Mouse (Mus musculus) 3134 (cell line): ENCODE data around the gene Tns4.

Experiments used
- DNase-seq: peaks from one replicate; pipeline ENCODE4 v3.0.0-alpha.2; 2011; ENCODE audit warnings: low spot score; ENCODE audit not compliant: insufficient read length; ENCODE audit errors: extremely low read depth

The Tns4 gene

DNA sequence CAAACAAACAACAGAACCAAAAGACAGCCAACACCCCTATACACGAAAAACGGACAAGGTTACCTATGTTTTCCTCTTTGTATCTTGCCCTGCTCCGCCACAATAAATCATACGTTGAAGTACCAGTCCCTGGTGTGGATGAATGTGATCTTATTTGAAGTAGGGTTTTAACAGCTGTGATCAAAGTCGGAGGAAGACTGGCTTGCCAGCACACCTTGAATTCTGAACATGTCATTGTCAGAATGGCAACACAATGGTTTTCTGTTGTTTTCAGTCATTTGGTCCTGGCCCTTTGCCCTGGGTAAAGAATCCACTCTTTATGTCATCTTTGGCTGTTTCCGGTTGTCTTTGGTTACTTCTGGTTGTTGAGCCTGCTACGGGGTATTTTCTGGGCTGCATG lies 29.9 kb upstream of the Tns4 start:
- DNase-seq: no peak

DNA sequence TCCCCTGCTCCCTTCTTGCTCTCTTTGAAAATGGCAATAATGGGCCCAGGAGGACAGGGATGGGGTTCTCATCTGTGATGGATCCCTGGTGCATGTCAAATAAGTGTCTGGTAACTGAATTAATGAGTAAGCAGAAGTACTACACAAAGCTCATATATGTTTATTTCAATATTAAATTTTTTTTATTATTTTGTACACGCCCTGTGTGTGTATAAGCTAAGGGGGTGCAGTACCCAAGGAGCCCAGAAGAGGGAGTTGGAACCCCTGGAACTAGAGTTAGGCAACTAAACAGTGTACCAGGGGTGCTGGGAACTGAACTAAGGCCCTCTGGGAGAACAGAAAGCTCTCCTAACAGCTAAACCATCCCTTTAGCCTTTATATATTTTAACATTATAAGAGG lies 29.3 kb upstream of the Tns4 start:
- no peak for DNase-seq

DNA sequence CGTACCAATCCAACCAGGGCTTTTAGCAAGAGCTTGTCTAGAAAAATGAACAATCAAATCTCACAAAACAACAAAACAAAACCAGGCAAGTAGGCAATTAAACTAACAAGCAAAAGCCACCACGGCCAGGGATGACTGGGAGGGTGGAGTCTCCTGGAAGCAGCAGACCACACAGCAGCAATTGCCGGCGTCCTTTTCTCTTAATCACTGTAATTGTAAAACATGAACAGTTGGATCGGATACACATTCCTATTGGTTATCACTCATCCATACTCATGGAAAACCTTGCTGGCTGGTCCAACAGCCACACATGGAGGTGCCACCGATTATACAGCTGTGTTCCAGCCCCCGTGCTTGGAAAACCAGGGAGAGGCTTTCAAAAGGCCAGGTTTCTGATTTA lies 28.8 kb upstream of the Tns4 start:
- no peak for DNase-seq

DNA sequence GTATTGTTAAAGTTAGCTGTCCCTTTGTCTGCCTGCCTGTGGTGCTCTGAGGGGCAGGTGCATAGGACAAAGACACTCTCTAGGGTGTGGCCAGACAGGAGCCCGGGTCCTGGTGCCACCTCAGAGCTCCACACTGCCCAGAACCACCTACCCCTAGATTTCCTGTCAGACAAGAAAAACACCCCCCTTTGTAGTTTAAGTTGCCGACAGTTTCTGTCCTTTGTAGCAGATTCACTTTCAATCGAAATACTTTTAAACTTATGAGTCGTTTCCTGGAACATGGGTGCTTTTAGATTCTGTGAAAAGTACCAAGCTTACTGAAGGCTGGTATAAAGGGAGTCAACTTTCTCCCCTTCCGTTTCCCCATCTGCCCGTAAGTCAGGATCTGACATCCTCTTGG lies 26.8 kb upstream of the Tns4 start:
- no peak for DNase-seq

DNA sequence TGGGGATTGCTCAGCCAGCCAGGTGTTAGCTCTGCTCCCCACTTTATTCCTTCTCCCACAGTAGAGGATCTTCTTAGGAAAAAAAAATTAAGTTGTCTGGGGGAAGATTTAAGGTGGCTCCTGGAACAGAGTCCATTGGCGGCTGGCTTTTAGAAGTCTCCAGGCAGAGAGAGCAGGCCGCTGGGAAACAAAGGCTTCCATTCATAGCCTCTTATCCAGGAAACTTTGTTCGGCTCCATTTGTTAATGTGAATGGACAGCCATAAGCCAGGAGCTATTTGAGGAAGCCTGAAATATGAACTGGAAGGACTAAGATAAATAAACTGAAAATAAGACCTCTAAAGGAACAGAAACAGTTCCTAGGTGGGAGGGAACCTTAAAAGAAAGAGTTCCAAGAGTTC lies 24.0 kb upstream of the Tns4 start:
- no peak for DNase-seq

DNA sequence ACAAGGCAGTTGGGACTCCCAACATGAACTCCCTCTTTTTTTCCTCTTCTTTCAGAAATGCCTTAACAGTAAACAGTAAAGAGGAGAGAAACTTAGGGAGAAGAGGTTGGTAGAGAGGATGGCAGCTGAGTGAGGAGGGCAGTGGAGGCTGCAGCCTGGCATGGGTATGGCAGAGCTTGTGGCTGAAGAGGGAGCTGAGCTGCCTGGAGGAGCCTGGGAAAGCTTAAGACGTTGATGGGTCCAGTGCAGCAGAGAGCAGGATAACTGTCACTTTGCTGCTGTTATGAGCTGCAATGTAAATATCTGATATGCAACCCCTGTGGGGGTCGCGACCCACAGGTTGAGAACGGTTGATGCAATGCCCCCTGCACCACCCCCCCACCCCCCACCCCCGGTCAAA lies 23.6 kb upstream of the Tns4 start:
- no peak for DNase-seq

DNA sequence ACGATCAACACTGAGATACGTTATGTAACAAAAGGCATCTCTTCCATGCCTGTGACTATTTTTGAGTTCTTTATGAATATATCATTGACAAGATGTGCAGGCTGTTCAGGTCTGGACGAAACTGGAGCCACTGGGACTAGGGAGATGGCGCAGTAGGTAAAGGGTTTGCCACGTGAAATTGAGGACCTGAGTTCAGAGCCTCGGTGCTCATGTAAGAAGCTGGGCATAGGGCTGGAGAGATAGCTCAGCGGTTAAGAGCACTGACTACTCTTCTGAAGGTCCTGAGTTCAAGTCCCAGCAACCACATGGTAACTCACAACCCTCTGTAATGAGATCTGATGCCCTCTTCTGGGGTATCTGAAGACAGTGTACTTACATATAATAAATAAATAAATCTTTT lies 22.5 kb upstream of the Tns4 start:
- no peak for DNase-seq

DNA sequence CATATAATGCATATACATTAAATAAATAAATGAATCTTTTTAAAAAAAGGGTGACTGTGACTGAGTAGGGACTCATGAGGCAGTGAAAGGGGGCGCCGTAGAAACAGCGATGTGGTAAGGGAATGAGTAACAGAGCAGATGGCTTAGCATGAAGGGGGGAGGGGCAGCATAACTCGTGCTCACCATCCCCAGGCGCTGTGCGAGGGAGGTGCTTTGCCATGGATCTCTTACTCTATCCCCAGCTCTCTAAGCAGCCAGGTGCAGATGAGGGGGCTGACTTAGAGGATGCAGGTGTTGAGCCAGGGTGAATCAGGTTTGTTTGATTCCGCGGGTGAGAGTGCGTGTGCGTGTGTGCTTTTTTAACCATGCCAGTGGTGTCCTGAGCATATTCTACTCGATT lies 22.0 kb upstream of the Tns4 start:
- no peak for DNase-seq

DNA sequence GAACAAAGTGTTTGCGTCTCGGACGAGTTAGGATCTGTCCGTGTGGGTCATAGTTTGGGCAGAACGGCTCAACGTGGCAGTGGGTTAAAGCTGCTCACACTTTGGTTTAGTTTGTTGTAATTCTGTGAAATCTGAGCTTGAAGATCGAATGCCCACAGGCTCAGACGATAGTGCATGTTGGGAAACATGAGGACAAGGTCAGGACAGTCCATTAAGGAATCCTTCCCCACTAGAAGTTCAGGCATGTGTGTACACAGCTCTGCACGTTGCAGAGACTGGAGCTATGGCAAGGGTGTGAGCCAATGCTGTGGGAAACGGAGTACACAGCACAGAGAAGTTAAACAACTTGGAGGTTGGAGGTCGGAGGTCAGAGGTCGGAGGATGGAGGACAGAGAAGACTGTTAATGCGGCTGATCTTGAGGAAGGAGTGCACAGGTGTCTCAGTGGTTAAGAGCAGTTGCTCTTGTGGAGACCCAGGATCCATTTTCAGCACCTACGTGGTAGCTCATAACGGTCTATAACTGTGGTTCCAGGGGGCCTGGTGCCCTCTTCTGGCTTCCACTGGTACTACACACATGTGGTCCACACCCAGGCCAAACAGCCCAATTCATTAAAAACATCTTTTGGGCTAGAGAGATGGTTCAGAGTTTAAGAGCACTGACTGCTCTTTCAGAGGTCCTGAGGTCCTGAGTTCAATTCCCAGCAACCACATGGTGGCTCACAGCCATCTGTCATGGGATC lies 21.4 kb upstream of the Tns4 start:
- no peak for DNase-seq

DNA sequence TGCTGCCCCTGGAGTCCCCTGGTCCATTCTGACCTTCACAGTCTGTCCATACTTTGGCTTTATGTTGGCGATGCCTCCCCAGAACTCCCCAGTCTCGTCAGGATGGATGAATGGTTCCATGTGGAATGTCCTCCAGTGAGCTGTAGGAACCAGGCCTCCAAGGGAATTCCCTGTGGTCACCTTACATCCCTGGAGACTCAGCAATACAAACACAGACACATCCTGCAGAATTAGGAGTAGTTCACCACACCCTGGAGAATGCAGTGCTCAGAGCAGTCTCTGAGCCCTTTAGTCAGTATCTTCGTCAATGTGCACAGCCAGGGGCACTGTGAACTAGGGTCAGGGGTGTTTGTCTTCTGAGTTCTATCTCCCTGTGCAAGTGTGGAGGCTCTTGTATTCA lies 19.2 kb upstream of the Tns4 start:
- DNase-seq: peak; percentile 72

DNA sequence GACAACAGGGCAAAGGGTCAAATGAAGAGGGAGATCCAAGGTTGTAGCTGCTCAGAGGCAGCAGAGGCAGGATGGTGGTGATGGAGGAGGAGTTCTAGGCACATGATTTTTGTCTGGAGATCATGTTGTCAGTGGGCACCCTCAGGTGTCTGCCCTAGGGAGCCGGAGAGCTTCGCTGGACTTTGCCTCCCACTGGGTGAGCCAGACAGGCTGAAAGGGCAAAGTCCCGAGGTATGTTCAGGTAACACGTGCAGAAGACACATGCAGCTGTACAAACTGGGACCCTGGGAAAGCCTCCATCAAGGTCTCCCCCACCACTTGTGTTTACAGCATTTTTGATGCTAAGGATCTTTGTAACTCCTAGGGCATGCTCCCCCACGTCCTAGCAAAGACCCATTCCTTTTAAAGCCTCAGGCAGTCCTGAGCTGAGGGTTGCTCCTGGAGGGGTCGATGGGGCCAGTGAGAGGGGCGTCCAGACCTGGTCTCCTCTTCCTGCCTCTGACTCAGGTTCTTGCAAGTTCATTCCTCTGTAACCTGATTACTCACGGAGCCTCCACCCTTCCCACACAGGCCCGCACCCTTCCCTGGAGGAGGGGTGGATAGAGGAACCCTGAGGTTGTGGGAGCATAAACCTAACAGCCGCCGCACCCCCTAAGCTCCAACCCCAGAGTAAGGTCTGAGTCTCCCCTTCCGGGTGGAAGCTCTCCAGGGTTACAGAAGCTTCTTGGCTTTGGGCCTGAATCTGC lies 17.0 kb upstream of the Tns4 start:
- DNase-seq: peak; percentile 66

DNA sequence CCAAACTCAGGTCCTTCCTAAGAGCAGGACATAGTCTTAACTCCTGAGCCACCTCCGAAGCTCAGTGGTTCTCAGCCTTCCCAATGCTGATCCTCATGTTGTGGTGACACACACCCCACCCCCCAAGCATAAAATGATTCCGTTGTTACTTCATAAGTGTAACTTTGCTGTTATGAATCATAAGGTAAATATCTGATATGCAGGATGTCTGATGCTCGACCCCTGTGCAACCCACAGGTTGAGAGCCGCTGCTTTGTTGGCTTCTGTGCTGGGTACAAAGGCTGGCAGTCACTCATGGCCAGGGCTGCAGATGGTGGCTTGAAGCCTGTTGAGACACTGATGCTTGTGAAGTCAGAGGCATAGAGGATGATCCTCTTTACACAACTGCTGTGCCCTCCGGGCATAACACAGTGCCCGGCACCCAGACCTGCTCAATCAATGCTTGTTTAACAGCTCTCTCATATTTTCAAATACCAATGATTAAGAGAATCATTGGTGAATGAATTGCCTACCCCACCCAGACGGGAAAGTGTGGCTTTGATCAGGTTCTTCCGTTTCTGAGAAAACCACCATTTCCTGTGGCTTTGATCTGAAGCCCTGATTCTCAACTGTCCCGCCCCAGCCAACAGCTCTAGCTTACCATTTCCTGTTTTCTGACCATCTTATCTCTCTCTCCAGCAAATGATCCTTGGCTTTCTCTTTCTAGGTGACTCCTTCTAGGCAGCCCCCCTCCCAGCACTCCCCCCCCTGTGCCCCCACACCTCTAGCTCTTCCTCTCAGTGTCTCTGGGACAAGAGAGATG lies 15.7 kb upstream of the Tns4 start:
- DNase-seq: peak; percentile 54

DNA sequence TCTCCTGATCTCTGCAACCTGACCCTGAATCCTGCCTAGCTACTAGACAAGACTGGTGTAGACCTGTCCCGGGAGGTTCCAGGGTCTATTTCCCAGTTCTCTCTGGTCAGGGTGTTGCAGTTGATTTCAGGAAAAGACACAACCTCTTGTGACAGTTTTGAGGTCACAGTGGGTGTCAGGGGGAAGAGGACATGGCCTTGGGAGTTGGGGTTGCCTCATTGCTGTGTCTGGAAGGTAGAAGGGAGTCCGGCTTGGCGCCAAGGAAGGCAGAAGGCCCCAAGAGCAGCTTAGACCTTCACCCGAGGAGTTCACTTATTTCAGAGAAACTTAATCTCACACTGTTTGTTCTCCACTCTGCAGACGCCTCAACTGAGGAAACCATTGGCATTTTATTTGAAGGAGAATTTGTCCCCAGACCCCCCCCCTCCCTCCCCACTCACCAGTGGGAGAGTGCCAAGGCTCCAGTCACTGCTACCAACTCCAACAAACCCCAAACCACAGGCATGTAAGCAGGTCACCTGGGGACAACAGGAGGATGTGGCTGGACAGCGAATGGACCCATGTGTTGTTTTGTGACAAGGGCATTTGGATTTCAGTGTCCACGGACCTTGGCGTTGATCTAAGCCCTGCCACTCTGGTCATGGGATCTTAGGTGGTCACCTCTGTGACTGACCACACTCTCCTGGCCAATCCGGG lies 13.6 kb upstream of the Tns4 start:
- peak; percentile 69 for DNase-seq

DNA sequence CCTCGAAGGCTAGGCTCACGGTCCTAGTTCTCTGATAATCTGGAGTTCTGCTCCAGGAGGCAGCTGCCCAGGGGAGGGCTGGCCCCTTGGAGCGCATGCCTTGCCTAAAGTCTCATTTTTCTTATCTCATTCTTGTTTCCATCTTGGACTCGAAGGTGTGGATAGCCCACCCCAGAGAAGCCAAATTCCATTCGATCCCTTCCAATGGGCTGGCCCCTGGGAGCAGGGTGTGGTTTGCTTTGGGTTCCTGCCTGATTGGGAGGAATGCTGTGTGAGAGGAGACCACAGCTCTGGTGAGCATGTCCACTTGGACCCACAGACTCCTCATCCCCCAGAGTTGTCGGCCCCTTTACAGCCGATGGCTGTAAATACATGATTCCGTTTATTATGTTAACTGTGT lies 12.6 kb upstream of the Tns4 start:
- DNase-seq: no peak

DNA sequence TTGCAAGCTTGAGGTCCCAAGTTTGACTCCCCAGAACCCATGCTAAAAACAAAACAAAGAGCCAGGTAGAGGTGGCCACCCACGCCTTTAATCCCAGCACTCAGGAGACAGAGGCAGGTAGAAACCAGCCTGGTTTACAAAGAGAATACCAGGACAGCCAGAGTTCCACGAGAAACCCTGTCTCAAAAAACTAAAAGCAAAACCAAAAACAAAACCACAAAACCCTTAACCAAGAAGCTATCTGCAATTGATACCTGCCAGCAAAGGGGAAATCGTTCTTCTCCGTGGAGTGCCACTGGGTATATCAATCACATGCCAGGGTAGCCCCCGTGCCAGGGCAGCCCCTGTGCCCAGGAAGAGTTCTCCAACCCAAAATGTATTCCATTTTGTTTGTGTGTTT lies 11.1 kb upstream of the Tns4 start:
- DNase-seq: no peak

DNA sequence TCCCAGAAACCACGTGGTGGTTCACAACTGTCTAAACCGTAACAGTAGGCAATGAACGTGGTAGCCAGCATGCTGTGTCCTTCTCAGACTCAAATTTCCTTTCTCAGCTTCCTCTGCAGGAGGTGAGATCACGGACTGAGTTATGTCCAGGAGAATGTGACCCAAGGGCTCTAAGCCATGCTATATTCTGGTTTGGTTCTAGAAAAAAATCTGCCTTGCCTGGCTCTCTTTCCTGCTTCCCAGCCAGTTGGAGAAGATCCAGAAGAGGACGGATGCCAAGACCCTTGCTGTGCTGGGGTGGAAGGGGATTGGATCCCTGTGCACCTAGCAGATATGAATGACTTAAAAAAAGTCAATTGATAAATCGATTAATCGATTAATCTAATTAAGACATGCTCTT lies 10.4 kb upstream of the Tns4 start:
- DNase-seq: no peak

DNA sequence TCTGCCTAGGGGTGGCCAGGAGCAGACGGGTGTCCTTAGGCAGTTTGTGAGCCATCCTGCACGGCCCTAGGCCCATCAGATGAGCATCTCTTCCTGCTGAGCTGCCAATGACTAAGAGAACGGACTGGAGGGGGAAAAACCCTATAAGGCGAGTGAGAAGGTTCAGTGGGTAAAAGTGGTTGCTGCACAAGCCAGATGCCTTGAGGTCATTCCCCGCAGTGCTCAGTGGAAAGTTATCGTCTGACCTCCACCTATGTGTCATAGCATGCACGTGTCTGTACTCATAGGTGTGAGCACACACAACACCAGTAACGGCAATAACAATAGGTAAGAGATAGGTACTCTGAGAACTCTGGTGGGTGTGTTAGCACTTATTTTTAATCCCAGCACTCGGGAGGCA lies 9.8 kb upstream of the Tns4 start:
- peak; percentile 45 for DNase-seq

DNA sequence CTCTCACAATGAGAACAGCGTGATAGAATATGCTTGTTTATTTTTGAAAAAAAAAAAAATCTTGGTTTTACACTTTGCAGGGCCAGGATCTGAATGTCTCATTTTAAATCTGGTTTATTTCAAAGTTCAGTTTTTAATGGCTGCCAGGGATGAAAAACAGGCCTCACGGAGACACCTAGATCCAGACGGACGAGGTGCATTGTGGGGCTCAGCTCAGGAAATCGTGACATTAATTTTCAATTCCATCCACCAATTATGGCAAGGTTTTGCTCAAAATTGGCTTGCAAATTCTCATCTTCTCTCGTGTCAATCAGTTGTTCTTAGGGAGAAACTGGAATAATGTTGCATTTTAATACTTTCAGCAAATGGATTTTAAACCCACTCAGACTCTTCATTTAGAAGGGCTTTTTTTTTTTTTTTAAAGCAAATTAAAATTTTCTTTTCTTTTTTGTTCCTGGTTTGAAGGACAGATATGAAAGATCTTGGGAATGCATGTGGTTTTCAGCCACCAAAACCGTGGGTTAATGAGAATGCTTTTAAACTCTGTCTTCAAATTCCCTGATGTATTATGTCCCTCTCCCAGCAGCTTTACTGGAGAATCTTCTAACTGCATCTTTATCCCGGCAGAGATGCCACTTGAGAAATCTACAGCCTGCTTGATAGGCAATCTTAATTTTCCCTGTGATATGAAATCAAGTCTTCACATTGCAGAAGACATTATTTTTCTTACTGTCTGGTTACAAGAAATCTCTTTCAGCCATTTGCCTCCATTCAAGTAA lies 8.1 kb upstream of the Tns4 start:
- no peak for DNase-seq

DNA sequence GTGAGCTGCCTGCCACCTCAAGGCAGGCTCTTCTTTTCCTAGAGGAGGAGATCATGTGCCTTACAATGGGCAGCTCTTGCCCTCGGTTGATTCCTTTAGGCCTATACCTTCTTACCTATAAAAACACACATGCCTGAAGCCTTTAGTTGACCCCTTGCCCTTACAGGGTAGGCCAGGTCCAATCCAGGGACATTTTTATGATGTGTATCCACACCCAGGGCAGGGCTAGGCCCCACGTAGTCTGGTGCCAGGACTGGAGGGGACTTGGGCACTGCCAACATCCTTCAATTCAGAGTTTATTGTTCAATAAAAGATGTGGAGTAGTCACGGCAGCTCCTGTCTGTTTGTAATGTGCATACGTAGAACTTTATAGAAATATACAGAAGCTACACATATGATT lies 7.3 kb upstream of the Tns4 start:
- DNase-seq: no peak

DNA sequence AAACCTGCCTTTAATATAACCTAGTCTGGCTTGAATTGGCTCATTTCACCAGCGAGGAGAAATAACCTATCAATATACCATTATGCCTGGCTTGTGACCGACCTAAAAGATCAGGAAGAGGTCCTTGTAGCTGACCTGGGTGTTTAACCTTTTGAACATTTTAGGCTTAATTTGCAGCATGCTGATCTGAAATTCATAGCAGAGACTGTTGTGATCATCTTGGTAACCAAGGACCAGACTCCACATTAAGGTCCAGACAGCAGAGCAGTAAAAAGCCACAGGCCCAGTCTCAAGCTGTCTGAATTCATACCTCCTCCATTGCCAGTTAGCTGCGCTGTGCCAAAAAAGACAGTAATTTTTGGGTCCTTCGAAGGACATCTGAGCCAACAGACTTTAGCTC lies 6.7 kb upstream of the Tns4 start:
- DNase-seq: no peak
